Mouse (Mus musculus) testis, adult 2 months (tissue): ENCODE measurements around the gene Ncl.

ENCODE experiments used
- CTCF ChIP-seq: fragments of 200-500 bp; IDR thresholded peaks from 2 replicates; pipeline ENCODE4 v1.5.1; 2012; ENCODE audit warnings: low read depth, mild to moderate bottlenecking, inconsistent platforms, low read length, moderate library complexity; ENCODE audit not compliant: control insufficient read depth, insufficient read depth, insufficient replicate concordance
- POLR2A ChIP-seq: fragments of 200-500 bp; IDR thresholded peaks from 2 replicates; pipeline ENCODE4 v1.6.1; 2012; ENCODE audit warnings: low read depth, mild to moderate bottlenecking, inconsistent platforms, low read length, moderate library complexity; ENCODE audit not compliant: control insufficient read depth

- TF ChIP-seq CTCF = no peak
- no peak for TF ChIP-seq POLR2A
These were observed 5.0 kb downstream of the Ncl start for GRCm38 (mm10) chr1:86354186-86354585.
